Mouse (Mus musculus) liver, embryonic 14.5 days (tissue): ENCODE data around the gene Abcf2. TPM values are rescaled to one million over a fixed set of nuclear protein-coding genes. Genes with fewer than 3 reads are reported as not detected.

ENCODE experiments used
- ATAC-seq: fragments of 200-750 bp; cut with Nextera tagmentation; 2 replicates; pipeline ENCODE4 v1.8.0; 2017; ENCODE audit warnings: moderate number of reproducible peaks, mild to moderate bottlenecking, moderate library complexity; ENCODE audit not compliant: insufficient read depth
- DNase-seq, 3 experiments: peaks; one replicate each; pipeline ENCODE4 v3.0.0-alpha.2; 2012 to 2013; ENCODE audit warnings: low read depth in 3 of 3, low spot score in 3 of 3
- H3K27ac ChIP-seq: fragments of 300-500 bp; sonication (generic); 2 replicates; pipeline ENCODE4 v1.5.1; 2014; ENCODE audit warnings: moderate library complexity, mild to moderate bottlenecking, control low read depth, inconsistent platforms
- H3K27me3 ChIP-seq: fragments of 300-500 bp; sonication (generic); 2 replicates; pipeline ENCODE4 v1.6.1; 2014; ENCODE audit warnings: mild to moderate bottlenecking, low read length, moderate library complexity; ENCODE audit not compliant: control insufficient read depth, insufficient read depth
- H3K36me3 ChIP-seq: fragments of 300-500 bp; sonication (generic); replicated peaks from 2 replicates; pipeline ENCODE4 v1.6.1; 2014; ENCODE audit warnings: low read depth; ENCODE audit not compliant: control insufficient read depth, insufficient read depth
- H3K4me1 ChIP-seq, 2 experiments: fragments of 200-500 bp in 1 of 2; fragments of 300-500 bp in 1 of 2; sonication (generic) in 1 of 2; replicated peaks; 2 replicates each; pipeline ENCODE4 v1.6.1; 2012 to 2014; ENCODE audit warnings: antibody characterized with exemption in 1 of 2, inconsistent platforms in 1 of 2, low read length in 1 of 2; ENCODE audit not compliant: control insufficient read depth in 2 of 2, insufficient read depth in 2 of 2
- H3K4me2 ChIP-seq: fragments of 300-500 bp; sonication (generic); 2 replicates; pipeline ENCODE4 v1.6.1; 2014; ENCODE audit warnings: low read depth, mild to moderate bottlenecking, control low read depth, moderate library complexity
- H3K4me3 ChIP-seq, 2 experiments: fragments of 200-500 bp in 1 of 2; fragments of 300-500 bp in 1 of 2; sonication (generic) in 1 of 2; 2 replicates each; pipeline ENCODE4 v1.5.1; 2012 to 2014; ENCODE audit warnings: low read depth in 2 of 2, low read length in 2 of 2, mild to moderate bottlenecking in 2 of 2, control low read depth in 1 of 2, inconsistent platforms in 1 of 2, moderate library complexity in 1 of 2; ENCODE audit not compliant: insufficient read depth in 1 of 2
- H3K9ac ChIP-seq: fragments of 300-500 bp; sonication (generic); replicated peaks from 2 replicates; pipeline ENCODE4 v1.6.1; 2014; ENCODE audit warnings: mild to moderate bottlenecking, control low read depth, moderate library complexity
- H3K9me3 ChIP-seq: fragments of 300-500 bp; sonication (generic); 2 replicates; pipeline ENCODE4 v1.6.1; 2016; ENCODE audit warnings: low read length, mixed read lengths; ENCODE audit not compliant: control insufficient read depth
- CTCF ChIP-seq: IDR thresholded peaks from 2 replicates; pipeline ENCODE4 v1.5.1; 2016; ENCODE audit warnings: antibody characterized with exemption, low read depth, control low read depth
- EP300 ChIP-seq: IDR thresholded peaks from 2 replicates; pipeline ENCODE4 v1.6.1; 2016; ENCODE audit warnings: antibody characterized with exemption, low read depth
- WGBS: fragments of 180-500 bp; shearing (Covaris S2); extraction: QIAGEN DNeasy Blood & Tissue Kit; methylation state at CpG from one replicate; pipeline ENCODE4 v1.1.7; 2014; ENCODE audit not compliant: insufficient replicate concordance; 5-methylcytosine and 5-hydroxymethylcytosine counted together
- polyA plus RNA-seq, 2 experiments: library from polyadenylated mRNA; depleted of rRNA in 1 of 2; stranded (reverse) in 1 of 2; unstranded in 1 of 2; fragments of >200 nt; fragmentation: Nextera tagmentation in 1 of 2; extraction: Ambion mirVana in 1 of 2; gene quantifications; 2 replicates each; pipeline versions ENCODE4 v1.2.1 to v1.2.3; 2012 to 2014

Gene Abcf2
- polyA plus RNA-seq, 2 experiments = 33.6 to 50.9 TPM

DNA sequence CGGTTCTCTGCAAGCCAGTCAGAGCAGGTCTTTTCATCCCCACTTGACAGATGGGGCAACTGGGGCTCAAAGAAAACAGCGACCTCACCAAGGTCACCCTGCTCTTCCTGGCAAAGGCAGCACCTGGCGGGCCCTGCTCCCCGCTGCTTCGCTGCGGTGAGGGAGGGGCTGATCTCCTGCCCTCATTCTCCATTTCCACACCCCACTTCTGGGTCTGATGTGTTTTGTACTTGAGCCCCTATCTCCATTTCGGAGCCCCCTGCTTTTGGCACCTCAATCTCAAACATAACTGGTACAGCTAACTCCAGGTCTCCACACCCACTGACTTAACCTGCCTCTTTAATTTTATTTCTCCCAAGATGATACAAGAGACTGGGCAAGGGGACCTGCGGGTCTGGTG, 21.9 kb upstream of the Abcf2 start:
- Histone ChIP-seq H3K4me1 (0 out of 4 replicates have a peak, but pooled peaks cover 0 to 3% of the 10 kb centered on the region in 2 experiments), H3K4me3 (no peak overlapping the region), H3K9me3 (no peaks in the 10 kb centered on the region), H3K27ac (no peak overlapping the region), H3K9ac (no peak overlapping the region), H3K27me3 (peaks cover 64% of the 10 kb centered on the region), H3K36me3 (no peaks in the 10 kb centered on the region), H3K4me2 (no peak overlapping the region)
- no peak for TF ChIP-seq EP300
- TF ChIP-seq CTCF = no peak
- 15% methylated on average over 8 of the region's 8 CpGs for WGBS
- no peak for ATAC-seq
- no peak for DNase-seq

GRCm38 (mm10) chr5:24598570-24599006, 21.3 kb upstream of the Abcf2 start:
- H3K27me3 ChIP-seq = peaks cover 59% of the 10 kb centered on the region

DNA sequence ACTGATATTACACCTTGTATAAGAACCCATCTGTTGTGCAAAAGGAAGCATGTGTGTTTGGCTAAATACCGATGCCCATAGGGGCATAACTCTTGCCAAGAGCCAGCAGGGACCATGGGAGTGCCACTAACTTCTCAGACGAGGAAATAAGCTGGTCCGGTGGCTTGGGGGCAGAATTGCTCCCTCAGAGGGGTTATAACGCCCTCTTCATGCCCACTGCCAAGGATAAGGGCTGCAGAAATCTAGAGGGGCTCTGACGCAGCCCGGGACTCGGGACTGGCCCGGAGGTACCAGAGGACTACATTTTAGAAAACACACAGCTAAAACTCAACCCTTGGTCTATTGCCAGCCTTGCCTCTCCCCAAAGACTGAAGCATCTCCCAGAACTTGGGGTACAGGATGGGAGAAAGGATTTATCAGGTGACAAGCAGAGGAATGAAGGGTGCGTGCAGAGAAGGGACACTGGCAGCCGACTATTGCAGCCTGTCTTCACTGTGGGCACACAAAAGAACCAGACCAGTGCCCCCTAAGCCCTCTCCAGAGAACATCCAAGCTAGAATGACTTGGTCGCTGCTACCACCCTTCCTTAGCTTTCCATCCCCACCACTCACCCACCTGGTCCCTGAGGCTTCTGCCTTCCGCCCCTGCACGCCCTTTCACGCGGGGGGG, 20.8 kb upstream of the Abcf2 start:
- WGBS = 23% methylated on average over 15 of the region's 15 CpGs

More at GRCm38 (mm10) chr5:24598570-24599006, 21.3 kb upstream of the Abcf2 start:
- ATAC-seq (peak; percentile 6; the same call in 1 of the 2 replicates), DNase-seq (no peak)
- no peaks in the 10 kb centered on the region for H3K9me3 ChIP-seq
- H3K27ac ChIP-seq = no peak overlapping the region
- H3K9ac ChIP-seq = no peak overlapping the region
- peak overlapping the region; percentile 47 for H3K4me2 ChIP-seq
- WGBS = 1% methylated on average over 41 of the region's 41 CpGs
- no peaks in the 10 kb centered on the region for H3K36me3 ChIP-seq
- H3K4me1 ChIP-seq = 0 out of 4 replicates have a peak, but pooled peaks cover 0 to 3% of the 10 kb centered on the region in 2 experiments
- TF ChIP-seq EP300 = no peak
- TF ChIP-seq CTCF = peak; percentile 36
- peak overlapping the region in 1 of 2 experiments; percentile 0; a peak in 1 of 4 replicates for H3K4me3 ChIP-seq

GRCm38 (mm10) chr5:24597221-24597728, 20.0 kb upstream of the Abcf2 start:
- peak in 1 of 3 experiments; percentile 45 for DNase-seq
- no peak overlapping the region for H3K27ac ChIP-seq
- no peaks in the 10 kb centered on the region for H3K4me1 ChIP-seq
- no peak for ATAC-seq
- H3K4me3 ChIP-seq = no peak overlapping the region
- H3K27me3 ChIP-seq = peaks cover 46% of the 10 kb centered on the region
- TF ChIP-seq CTCF (peak; percentile 59), EP300 (no peak)
- H3K36me3 ChIP-seq = no peaks in the 10 kb centered on the region
- H3K4me2 ChIP-seq = no peak overlapping the region
- no peaks in the 10 kb centered on the region for H3K9me3 ChIP-seq
- H3K9ac ChIP-seq = no peak overlapping the region
- 28% methylated on average over 2 of the region's 2 CpGs for WGBS

More for the DNA sequence above, 20.8 kb upstream of the Abcf2 start:
- Histone ChIP-seq H3K27ac (no peak overlapping the region), H3K36me3 (no peaks in the 10 kb centered on the region), H3K9ac (no peak overlapping the region), H3K4me3 (peak overlapping the region in 1 of 2 experiments; percentile 0; a peak in 1 of 4 replicates), H3K4me1 (no peaks in the 10 kb centered on the region), H3K27me3 (peaks cover 53% of the 10 kb centered on the region), H3K4me2 (peak overlapping the region; percentile 47), H3K9me3 (no peaks in the 10 kb centered on the region)
- DNase-seq (no peak), ATAC-seq (0 out of 2 replicates have a peak, but pooled peaks have one; percentile 2)
- TF ChIP-seq EP300 (no peak), CTCF (no peak)

GRCm38 (mm10) chr5:24596519-24597171, 19.4 kb upstream of the Abcf2 start:
- Histone ChIP-seq H3K4me3 (no peak overlapping the region), H3K9ac (no peak overlapping the region), H3K27me3 (peaks cover 45% of the 10 kb centered on the region), H3K27ac (no peak overlapping the region), H3K4me1 (no peaks in the 10 kb centered on the region; a peak in 1 of 4 replicates), H3K4me2 (no peak overlapping the region), H3K9me3 (no peaks in the 10 kb centered on the region), H3K36me3 (no peaks in the 10 kb centered on the region)
- no peak for TF ChIP-seq CTCF
- TF ChIP-seq EP300 = no peak
- 24% methylated on average over 11 of the region's 11 CpGs for WGBS
- ATAC-seq (no peak), DNase-seq (no peak)
